Mouse (Mus musculus): Measurements from ENCODE around the gene Clcn6. TPM values are rescaled to one million over a fixed set of nuclear protein-coding genes. Genes with fewer than 3 reads are reported as not detected.

The Clcn6 gene
- polyA plus RNA-seq, 1 experiment from 2014 or later: 9.2 TPM

GRCm38 (mm10) chr4:148066401-148066744 is 27.8 kb upstream of the Clcn6 start:
- ChIA-PET POLR2A (no interaction called here), CTCF (interaction anchor here (0.9 to 2.1 kb wide), 11 partner anchors 9 to 96 kb away, joined by 3 to 9 read pairs (median 4); partner anchors contain the start of genes Agtrap and Clcn6)
- in situ Hi-C loops (cut with MboI; ENCODE audit: low pct_unique_long_range_greater_than_20kb): no loop called here
- no peaks in the 10 kb centered on the region for H3K27me3 ChIP-seq
- ATAC-seq (peak; percentile 65), DNase-seq (ENCODE audit: low read depth, low spot score) (peak; percentile 65)
- TF ChIP-seq CTCF (IDR thresholded peaks at IDR 0.05): no peak

- ATAC-seq (peak; percentile 60), DNase-seq (ENCODE audit: low read depth, low spot score) (peak; percentile 30)
- H3K27me3 ChIP-seq: no peaks in the 10 kb centered on the region
- ChIA-PET CTCF (interaction anchor here (1.0 to 2.1 kb wide), 11 partner anchors 9 to 96 kb away, joined by 3 to 9 read pairs (median 4); partner anchors contain the start of genes Agtrap and Clcn6), POLR2A (no interaction called here)
- no peak for TF ChIP-seq CTCF (IDR thresholded peaks at IDR 0.05)
- in situ Hi-C loops (cut with MboI; ENCODE audit: low pct_unique_long_range_greater_than_20kb): no loop called here
These were observed 27.2 kb upstream of the Clcn6 start for GRCm38 (mm10) chr4:148065702-148066400.

- ChIA-PET POLR2A (no interaction called here), CTCF (interaction anchor here (1.0 to 1.8 kb wide), 3 partner anchors 8 to 98 kb away, joined by 3 to 4 read pairs (median 3); no protein-coding TSS in a partner anchor)
- in situ Hi-C loops (cut with MboI; ENCODE audit: low pct_unique_long_range_greater_than_20kb): no loop called here
These were observed 22.5 kb upstream of the Clcn6 start for GRCm38 (mm10) chr4:148061086-148061480.

GRCm38 (mm10) chr4:148060120-148061085 is 21.8 kb upstream of the Clcn6 start:
- TF ChIP-seq CTCF (IDR thresholded peaks at IDR 0.05): no peak
- no peak for DNase-seq (ENCODE audit: low read depth, low spot score)

More at GRCm38 (mm10) chr4:148061086-148061480, 22.5 kb upstream of the Clcn6 start:
- ATAC-seq (no peak), DNase-seq (ENCODE audit: low read depth, low spot score) (no peak)
- TF ChIP-seq CTCF (IDR thresholded peaks at IDR 0.05): no peak
- no peaks in the 10 kb centered on the region for H3K27me3 ChIP-seq

GRCm38 (mm10) chr4:148058993-148059392 is 20.4 kb upstream of the Clcn6 start:
- no peak for DNase-seq (ENCODE audit: low read depth, low spot score)
- ChIA-PET POLR2A (interaction anchor here (1.0 kb wide), 1 partner anchor 19 kb away, joined by 3 read pairs; no protein-coding TSS in a partner anchor), CTCF (interaction anchor here (0.9 to 2.1 kb wide), 4 partner anchors 8 to 17 kb away, joined by 4 to 6 read pairs (median 5); no protein-coding TSS in a partner anchor)
- no peaks in the 10 kb centered on the region for H3K27me3 ChIP-seq
- in situ Hi-C loops (cut with MboI; ENCODE audit: low pct_unique_long_range_greater_than_20kb): no loop called here
- no peak for ATAC-seq
- TF ChIP-seq CTCF (IDR thresholded peaks at IDR 0.05): no peak

More at GRCm38 (mm10) chr4:148060120-148061085, 21.8 kb upstream of the Clcn6 start:
- CTCF ChIA-PET: interaction anchor here (0.9 to 2.1 kb wide), 7 partner anchors 9 to 97 kb away, joined by 3 to 6 read pairs (median 4); no protein-coding TSS in a partner anchor
- H3K27me3 ChIP-seq: no peaks in the 10 kb centered on the region
- POLR2A ChIA-PET: no interaction called here
- in situ Hi-C loops (cut with MboI; ENCODE audit: low pct_unique_long_range_greater_than_20kb): no loop called here
- no peak for ATAC-seq

- POLR2A ChIA-PET: interaction anchor here (1.0 kb wide), 1 partner anchor 19 kb away, joined by 3 read pairs; no protein-coding TSS in a partner anchor
- in situ Hi-C loops (cut with MboI; ENCODE audit: low pct_unique_long_range_greater_than_20kb): no loop called here
- ATAC-seq: no peak
These were observed 19.7 kb upstream of the Clcn6 start for GRCm38 (mm10) chr4:148058218-148058819.

GRCm38 (mm10) chr4:148057661-148058209 is 19.1 kb upstream of the Clcn6 start:
- ATAC-seq: no peak
- H3K27me3 ChIP-seq: no peaks in the 10 kb centered on the region
- no peak for TF ChIP-seq CTCF (IDR thresholded peaks at IDR 0.05)
- ChIA-PET POLR2A (no interaction called here), CTCF (interaction anchor here (1.9 to 2.1 kb wide), 2 partner anchors 8 to 13 kb away, joined by 5 read pairs; no protein-coding TSS in a partner anchor)
- in situ Hi-C loops (cut with MboI; ENCODE audit: low pct_unique_long_range_greater_than_20kb): no loop called here
- no peak for DNase-seq (ENCODE audit: low read depth, low spot score)

More at GRCm38 (mm10) chr4:148058218-148058819, 19.7 kb upstream of the Clcn6 start:
- CTCF ChIA-PET: interaction anchor here (2.1 kb wide), 1 partner anchor 13 kb away, joined by 5 read pairs; no protein-coding TSS in a partner anchor
- no peak for DNase-seq (ENCODE audit: low read depth, low spot score)
- no peak for TF ChIP-seq CTCF (IDR thresholded peaks at IDR 0.05)
- H3K27me3 ChIP-seq: no peaks in the 10 kb centered on the region

- in situ Hi-C loops (cut with MboI; ENCODE audit: low pct_unique_long_range_greater_than_20kb): no loop called here
- no peak for TF ChIP-seq CTCF (IDR thresholded peaks at IDR 0.05)
- no peaks in the 10 kb centered on the region for H3K27me3 ChIP-seq
- ChIA-PET POLR2A (no interaction called here), CTCF (interaction anchor here (1.9 kb wide), 1 partner anchor 9 kb away, joined by 5 read pairs; no protein-coding TSS in a partner anchor)
- no peak for ATAC-seq
- DNase-seq (ENCODE audit: low read depth, low spot score): no peak
These were observed 18.2 kb upstream of the Clcn6 start for GRCm38 (mm10) chr4:148056801-148057200.

GRCm38 (mm10) chr4:148056246-148056645 is 17.6 kb upstream of the Clcn6 start:
- CTCF ChIA-PET: interaction anchor here (1.9 kb wide), 1 partner anchor 10 kb away, joined by 5 read pairs; no protein-coding TSS in a partner anchor
- in situ Hi-C loops (cut with MboI; ENCODE audit: low pct_unique_long_range_greater_than_20kb): no loop called here
- ATAC-seq: no peak

More at GRCm38 (mm10) chr4:148056246-148056645, 17.6 kb upstream of the Clcn6 start:
- no peak for DNase-seq (ENCODE audit: low read depth, low spot score)
- TF ChIP-seq CTCF (IDR thresholded peaks at IDR 0.05): no peak
- H3K27me3 ChIP-seq: no peaks in the 10 kb centered on the region
- POLR2A ChIA-PET: no interaction called here
